Mouse (Mus musculus) urinary bladder, postnatal 10 days (tissue): ENCODE measurements around the gene Snapc2.
"Not testable (repeated sequence)": the region's sequence is repeated elsewhere in the genome, so short reads cannot be mapped to it uniquely, and the experiment has no call there.

Source experiments
- DNase-seq: peaks from one replicate; pipeline ENCODE4 v3.0.0; 2022; ENCODE audit warnings: low spot score

Gene Snapc2

GRCm38 (mm10) chr8:4237814-4238433 lies 15.0 kb upstream of the Snapc2 start:
- no peak for DNase-seq

- peak; percentile 100 for DNase-seq
Observed at GRCm38 (mm10) chr8:4238434-4239192, 14.3 kb upstream of the Snapc2 start, which contains the start of the genes Map2k7 and Gm49320. Map2k7 (plus strand) TSS chr8:4238740. Gm49320 (plus strand) TSS chr8:4238865.

GRCm38 (mm10) chr8:4239193-4239890 lies 13.5 kb upstream of the Snapc2 start:
- DNase-seq: no peak

GRCm38 (mm10) chr8:4245061-4245460 lies 7.8 kb upstream of the Snapc2 start:
- no peak for DNase-seq

- DNase-seq: no peak
Observed at GRCm38 (mm10) chr8:4245737-4246136, 7.1 kb upstream of the Snapc2 start.

- no peak for DNase-seq
Observed at GRCm38 (mm10) chr8:4247241-4247640, 5.6 kb upstream of the Snapc2 start.

- no peak for DNase-seq
Observed at GRCm38 (mm10) chr8:4247951-4248540, 4.8 kb upstream of the Snapc2 start, which contains the start of gene Tgfbr3l. Tgfbr3l (plus strand) TSS chr8:4248214.

GRCm38 (mm10) chr8:4249213-4249612 lies 3.7 kb upstream of the Snapc2 start:
- DNase-seq: no peak

GRCm38 (mm10) chr8:4250306-4250970 lies 2.4 kb upstream of the Snapc2 start:
- no peak for DNase-seq

- no peak for DNase-seq
Observed at GRCm38 (mm10) chr8:4252116-4252760, 642 bp upstream of the Snapc2 start.

GRCm38 (mm10) chr8:4254001-4254400 lies 1.1 kb downstream of the Snapc2 start:
- DNase-seq: no peak

GRCm38 (mm10) chr8:4255471-4255870 lies 2.6 kb downstream of the Snapc2 start:
- not testable (repeated sequence) for DNase-seq

- DNase-seq: no peak
Observed at GRCm38 (mm10) chr8:4256911-4257310, 4.0 kb downstream of the Snapc2 start.

GRCm38 (mm10) chr8:4257350-4257749 lies 4.5 kb downstream of the Snapc2 start:
- no peak for DNase-seq

GRCm38 (mm10) chr8:4258233-4258632 lies 5.4 kb downstream of the Snapc2 start:
- DNase-seq: no peak

GRCm38 (mm10) chr8:4258678-4259077 lies 5.8 kb downstream of the Snapc2 start:
- DNase-seq: no peak

GRCm38 (mm10) chr8:4259125-4259804 lies 6.4 kb downstream of the Snapc2 start, which contains the start of gene Ctxn1:
Ctxn1 (minus strand) TSS chr8:4259274.
- peak; percentile 91 for DNase-seq

GRCm38 (mm10) chr8:4259805-4260170 lies 6.9 kb downstream of the Snapc2 start:
- DNase-seq: no peak

GRCm38 (mm10) chr8:4263105-4263791 lies 10.4 kb downstream of the Snapc2 start:
- DNase-seq: no peak
